Mouse (Mus musculus): ENCODE measurements around the gene Zbtb8a.
"Not testable (repeated sequence)": the region's sequence is repeated elsewhere in the genome, so short reads cannot be mapped to it uniquely, and the experiment has no call there.

Zbtb8a gene

DNA sequence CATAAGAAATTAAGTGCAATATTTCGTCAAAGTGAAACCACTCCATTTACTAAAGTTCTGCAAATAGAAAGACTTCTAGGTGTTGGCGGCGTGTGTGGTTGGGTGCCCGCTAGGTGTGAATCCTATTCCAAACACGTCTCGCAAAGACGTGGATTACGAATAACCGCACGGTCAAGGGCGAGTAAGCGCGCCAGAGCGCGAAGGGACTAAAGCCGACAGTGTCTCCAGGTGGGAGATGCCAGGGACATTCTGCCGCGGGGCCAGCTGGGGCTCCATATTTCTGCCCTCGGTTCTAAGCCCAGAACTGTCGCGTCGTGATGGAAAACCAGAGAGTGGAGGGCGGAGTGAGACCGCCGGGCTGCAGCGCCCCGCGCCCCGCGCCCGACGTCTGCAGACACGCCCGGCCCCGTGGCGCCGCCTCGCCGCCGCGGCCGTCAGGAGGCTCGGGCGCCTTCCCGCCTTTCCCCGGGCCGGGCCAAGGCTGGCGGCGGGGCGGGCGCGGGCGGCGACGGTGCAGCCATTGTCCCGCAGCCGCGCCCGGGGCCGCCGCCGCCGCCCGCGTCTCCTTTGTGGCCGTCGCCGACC, 863 bp downstream of the Zbtb8a start:
- DNase-seq, result peak; percentile 44 to 64

DNA sequence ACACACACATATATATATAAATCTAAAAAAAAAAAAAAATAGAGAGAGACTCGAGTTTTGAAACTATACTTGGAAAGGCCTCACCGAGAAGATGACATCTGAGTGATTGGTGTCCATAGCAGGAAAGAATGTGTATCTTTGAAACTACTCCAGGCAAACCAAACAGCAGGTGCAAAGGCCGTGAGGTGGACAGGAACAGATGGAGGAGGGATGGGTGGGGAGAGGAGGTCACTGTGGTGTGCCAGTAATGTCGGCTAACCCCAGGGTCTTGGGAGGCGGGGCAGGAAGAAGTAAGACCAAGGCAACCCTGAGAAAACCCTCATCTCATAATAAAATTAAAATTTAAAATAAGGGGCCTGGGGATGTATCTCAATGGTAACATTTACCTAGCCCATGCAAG, 2.1 kb downstream of the Zbtb8a start:
- no peak for DNase-seq

- DNase-seq, result no peak
Measured at GRCm38 (mm10) chr4:129375000-129375399, 2.9 kb downstream of the Zbtb8a start.

GRCm38 (mm10) chr4:129374219-129374755, 3.6 kb downstream of the Zbtb8a start:
- DNase-seq, result no peak

DNA sequence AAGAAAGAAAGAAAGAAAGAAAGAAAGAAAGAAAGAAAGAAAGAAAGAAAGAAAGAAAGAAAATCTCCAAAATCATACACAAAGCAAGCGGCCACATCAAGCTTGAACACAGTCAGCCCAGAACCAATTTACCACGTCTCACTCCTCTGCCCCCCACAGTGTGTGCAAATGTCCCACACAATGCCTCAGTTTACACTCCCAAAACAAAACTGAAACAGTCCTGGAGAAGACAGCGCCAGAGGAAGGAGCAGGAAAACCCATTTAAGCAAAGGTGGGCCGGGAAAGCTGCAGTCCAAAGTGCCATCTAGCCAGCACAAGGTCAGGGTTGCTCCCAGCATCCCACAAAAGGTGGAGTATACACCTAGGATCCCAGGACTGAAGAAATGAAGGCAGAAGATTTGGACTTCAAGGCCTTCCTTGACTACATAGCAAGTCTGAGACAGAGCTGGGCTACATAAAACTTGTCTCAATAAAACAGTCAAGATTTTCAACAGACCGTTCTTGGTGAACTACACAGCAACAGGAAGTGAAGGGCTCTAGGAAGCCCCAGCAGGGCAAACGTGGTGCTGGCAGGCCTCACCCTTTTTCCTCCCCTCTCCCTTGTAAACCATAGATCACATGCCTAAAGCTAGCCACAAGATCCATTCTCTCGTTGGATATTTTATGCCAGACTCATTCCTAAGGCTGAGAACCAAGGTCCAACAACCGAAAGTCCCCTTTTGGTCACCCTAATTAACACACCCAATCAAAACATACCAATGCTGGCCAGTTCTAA, 4.5 kb downstream of the Zbtb8a start:
- no peak for DNase-seq

DNA sequence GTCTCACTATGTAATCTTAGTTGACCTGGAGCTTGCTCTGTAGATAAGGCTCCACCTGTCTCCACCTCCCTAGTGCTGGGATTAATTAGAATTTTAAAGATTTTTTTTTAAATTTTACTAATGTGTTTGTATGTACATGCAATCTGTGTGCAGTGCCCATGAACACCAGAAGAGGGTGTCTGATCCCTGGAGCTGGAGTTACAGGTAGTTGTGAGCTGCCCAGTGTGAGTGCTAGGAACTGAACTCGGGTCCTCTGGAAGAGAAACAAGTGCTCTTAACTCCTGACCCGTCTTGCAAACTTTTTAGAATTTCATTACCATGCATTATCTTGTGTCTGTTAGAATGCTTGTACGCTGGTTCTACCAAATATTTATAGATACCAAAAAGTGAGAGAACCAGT, 6.5 kb downstream of the Zbtb8a start:
- no peak for DNase-seq

GRCm38 (mm10) chr4:129365224-129365623, 12.7 kb downstream of the Zbtb8a start:
- no peak for DNase-seq

DNA sequence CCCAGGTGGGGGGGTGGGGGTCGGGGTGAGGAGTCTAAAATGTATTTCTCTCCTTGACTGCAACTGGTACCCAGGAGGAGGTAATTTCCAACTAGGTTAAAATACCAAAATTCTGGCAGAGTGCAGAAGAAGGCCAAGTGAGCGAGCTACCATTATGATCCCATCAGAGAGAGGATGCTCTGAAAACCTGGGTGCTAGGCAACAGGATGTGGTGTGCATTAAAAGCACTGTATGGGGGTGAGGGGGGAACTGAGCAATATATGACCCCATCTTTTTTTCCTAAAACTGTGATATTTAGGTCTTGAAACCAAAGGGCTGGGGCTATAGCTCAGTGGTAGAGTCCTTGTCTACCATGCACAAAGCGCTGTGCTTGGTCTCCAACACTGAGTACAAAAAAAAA, 13.5 kb downstream of the Zbtb8a start:
- no peak for DNase-seq

DNA sequence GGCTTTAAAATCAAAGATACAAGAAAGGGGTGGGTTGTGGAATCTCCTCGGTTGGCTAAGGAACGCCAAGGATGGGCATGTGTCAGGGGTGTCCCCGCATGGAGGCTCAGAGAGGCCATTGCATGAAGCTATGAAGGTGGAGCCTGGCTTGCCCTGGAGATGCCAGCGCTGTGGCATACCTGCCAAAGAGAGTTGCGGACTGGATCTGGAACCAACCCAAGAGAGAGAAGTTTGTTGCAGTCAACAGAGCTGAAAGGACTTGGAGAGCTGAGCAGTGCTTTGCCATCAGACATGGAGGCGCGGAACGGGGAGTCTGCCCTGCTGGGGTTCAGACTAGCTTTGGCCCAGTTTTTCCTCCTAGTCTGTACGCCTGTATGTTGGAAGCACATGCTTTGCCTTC, 14.5 kb downstream of the Zbtb8a start:
- no peak for DNase-seq

DNA sequence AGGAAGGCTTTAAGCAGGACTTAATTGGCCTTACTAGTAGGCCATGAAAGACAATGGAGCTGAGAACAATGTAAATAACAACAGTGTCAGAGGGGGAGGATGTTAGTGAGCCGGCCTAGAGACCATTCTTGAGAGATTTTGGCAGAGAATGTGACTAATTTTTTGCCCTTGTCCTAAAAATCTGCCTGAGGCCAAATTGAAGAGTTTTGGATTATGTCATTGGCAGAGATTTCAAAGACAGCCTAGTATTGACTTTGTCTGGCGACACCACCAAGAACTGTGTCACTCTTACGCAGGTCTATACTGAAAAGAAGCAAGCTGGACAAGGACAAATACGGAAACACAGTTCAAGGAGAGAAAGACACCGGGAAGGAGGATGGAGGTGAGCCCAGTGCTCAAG, 15.1 kb downstream of the Zbtb8a start:
- DNase-seq, result no peak

GRCm38 (mm10) chr4:129362238-129362637, 15.7 kb downstream of the Zbtb8a start:
- not testable (repeated sequence) for DNase-seq

- no peak for DNase-seq
Measured at GRCm38 (mm10) chr4:129357613-129358163, 20.2 kb downstream of the Zbtb8a start.

GRCm38 (mm10) chr4:129354236-129354635, 23.7 kb downstream of the Zbtb8a start:
- peak in 1 of 2 experiments; percentile 23 for DNase-seq

DNA sequence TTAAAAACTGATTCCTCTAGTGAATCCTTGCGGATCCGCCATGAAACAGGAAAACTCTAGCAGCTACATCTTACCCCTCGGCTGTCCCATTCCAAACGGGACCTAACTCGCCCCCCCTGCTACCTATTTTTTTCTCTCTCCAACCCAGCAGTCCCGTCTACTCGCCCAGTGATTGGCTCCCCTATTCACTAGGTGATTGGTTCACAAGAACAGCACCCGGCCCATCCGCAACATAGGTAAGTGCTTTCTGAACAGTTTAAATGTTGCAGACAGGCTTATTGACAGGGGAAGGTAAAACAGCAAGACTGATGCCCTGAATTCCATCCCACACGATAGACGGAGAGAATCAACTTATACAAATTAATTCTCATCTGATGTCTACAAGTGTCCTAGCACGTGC, 24.7 kb downstream of the Zbtb8a start:
- DNase-seq, result no peak

GRCm38 (mm10) chr4:129351111-129351510, 26.8 kb downstream of the Zbtb8a start:
- no peak for DNase-seq

DNA sequence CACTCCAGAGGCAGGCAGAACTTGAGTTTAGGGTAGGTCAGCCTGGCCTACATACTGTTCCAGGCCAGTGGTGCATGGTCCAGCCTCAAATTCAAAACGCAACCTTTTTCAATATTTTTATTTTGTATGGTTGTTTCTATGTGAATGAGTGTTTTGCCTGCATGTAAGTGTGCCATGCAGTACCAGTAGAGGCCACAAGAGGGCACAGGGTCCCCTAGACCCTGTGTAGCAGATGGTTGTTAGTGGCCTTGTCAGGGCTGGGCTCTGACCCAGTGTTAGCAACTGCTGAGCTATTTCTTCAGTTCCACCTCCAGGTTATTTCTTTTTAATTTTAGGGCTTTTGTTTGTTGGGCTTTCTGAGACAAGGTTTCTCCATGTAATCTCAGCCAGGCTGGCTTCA, 27.3 kb downstream of the Zbtb8a start:
- DNase-seq, result peak; percentile 81 to 93

- no peak for DNase-seq
Measured at GRCm38 (mm10) chr4:129346481-129347154, 31.3 kb downstream of the Zbtb8a start.

GRCm38 (mm10) chr4:129342705-129343104, 35.2 kb downstream of the Zbtb8a start:
- no peak for DNase-seq

GRCm38 (mm10) chr4:129341888-129342287, 36.0 kb downstream of the Zbtb8a start:
- DNase-seq, result no peak

- DNase-seq, result no peak
Measured at GRCm38 (mm10) chr4:129339743-129340142, 38.2 kb downstream of the Zbtb8a start.

GRCm38 (mm10) chr4:129336291-129336690, 41.6 kb downstream of the Zbtb8a start:
- no peak for DNase-seq

- DNase-seq, result peak; percentile 99
Measured at GRCm38 (mm10) chr4:129335216-129336074, 42.5 kb downstream of the Zbtb8a start, which contains the start of the genes Rbbp4 and Zbtb8os. Rbbp4 (minus strand) TSS chr4:129335370. Zbtb8os (plus strand) TSS chr4:129335695.
